Mouse (Mus musculus) adrenal gland, postnatal 25 days (tissue): ENCODE measurements around the gene Ahdc1. TPM values are rescaled to one million over a fixed set of nuclear protein-coding genes. Genes with fewer than 3 reads are reported as not detected.

ENCODE experiments used
- DNase-seq: peaks from one replicate; pipeline ENCODE4 v3.0.0; 2021; ENCODE audit warnings: mixed read lengths
- long read RNA-seq: library from polyadenylated mRNA; stranded (forward); transcript quantifications from one replicate; pipeline ENCODE4 v2.0.0, GENCODE M21; 2021
- total RNA-seq: library from RNA; stranded (reverse); gene quantifications from 2 replicates; pipeline ENCODE4 v1.2.3, GENCODE M21; 2021

The Ahdc1 gene
- total RNA-seq: 91.4 and 96.4 TPM in 2 replicates
- long read RNA-seq, partial matches to known transcripts: 8 of 12 reads
- long read RNA-seq, other reads (novel, unspliced or antisense): 3 of 12 reads

DNA sequence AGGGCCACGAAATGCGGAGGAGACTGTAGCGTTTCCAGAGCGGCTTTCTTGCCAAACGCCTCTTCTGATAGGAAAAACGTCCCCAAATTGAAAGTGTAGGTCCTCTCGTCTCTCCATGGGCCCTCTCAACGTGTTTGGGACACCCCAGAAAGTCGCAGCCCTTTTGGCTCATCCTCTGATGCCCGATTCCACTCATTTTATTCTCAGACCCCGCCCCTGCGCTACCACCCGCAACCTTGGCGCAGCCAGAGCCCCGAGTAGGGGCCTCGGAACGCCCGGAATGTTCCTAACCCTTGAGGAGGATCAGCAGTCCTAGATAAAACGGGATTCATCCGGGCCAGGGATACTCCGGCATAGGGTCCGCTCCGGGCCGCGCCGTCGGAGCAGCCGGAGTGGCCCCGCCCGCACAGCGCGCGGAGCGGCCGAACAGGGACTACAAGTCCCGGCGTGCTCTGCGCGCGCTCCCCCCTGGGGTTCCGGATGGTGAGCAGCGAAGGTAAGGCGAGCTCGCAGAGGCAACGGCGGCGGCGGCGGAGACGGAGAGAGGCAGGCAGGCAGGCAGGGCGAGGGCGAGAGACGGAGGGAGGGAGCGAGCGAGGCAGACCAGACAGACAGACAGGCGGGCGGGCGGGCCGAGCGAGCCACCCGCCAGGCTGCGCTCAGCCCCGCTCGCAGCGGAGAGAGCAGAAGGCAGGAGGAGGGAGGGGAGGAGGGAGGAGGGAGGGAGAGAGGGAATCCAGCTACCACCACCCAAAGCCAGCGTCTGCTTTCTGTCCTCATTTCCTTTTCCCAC is at the start of gene Ahdc1:
TSS of gene Ahdc1 (plus strand) at position 233 of the 793 bp plus-strand sequence.
- DNase-seq: peak; percentile 94

DNA sequence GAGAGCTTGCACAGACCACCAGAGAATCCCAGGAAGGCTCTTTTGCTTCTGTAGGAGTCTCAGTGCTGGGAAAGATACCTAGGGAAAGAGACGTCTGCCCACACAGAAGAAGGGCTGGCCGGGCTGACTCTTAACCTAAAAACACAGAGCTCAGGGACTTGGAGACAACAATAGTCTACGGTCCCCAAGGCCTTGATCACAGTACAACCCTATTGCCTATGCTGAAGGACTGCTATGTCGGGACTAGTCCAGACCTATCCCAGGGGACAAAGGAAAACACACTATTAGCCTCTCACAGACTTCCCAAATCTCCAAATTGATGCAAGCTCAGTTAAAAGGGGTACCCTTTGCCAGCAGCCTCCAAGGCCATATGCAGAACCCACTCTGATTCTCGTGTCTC is 49.2 kb upstream of the Ahdc1 start:
- DNase-seq: no peak

GRCm38 (mm10) chr4:132962628-132963027 is 48.4 kb upstream of the Ahdc1 start:
- no peak for DNase-seq

- no peak for DNase-seq
Observed at GRCm38 (mm10) chr4:132963436-132963835, 47.6 kb upstream of the Ahdc1 start.

DNA sequence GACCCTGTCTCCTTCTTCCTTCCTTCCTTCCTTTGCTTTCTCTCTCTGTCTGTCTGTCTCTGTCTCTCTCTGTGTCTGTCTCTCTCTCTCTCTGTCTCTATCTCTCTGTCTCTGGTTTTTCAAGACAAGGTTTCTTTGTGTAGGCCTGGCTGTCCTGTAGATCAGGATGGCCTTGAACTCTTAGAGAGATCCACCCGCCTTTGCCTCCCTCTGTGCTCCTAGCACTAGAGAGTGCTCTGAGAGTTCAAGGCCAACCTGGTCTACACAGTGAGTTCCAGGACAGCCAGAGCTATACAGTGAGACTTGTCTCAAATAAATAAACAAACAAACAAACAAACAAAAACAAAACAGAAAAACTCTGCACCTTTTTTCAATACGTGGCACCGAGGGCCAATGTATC is 47.0 kb upstream of the Ahdc1 start:
- no peak for DNase-seq

DNA sequence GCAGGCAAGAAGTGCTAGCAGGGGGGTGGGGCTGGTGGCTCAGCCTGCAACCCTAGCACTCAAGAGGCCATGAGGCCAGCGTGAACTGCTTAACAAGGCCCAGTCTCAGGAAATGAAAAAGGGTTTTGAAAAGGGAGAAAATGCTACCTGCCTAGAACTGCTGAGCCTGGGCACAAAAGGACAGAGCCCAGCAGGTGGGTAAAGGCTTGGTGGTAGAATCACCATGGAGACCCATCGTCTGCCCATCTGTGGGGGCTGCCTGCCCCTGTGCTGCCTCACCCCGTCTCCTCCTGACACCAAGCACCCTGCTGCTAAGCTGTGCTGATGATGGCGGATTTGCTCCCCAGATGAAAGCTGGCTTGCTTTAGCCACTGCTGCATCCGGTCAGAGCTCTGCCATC is 46.6 kb upstream of the Ahdc1 start:
- no peak for DNase-seq

DNA sequence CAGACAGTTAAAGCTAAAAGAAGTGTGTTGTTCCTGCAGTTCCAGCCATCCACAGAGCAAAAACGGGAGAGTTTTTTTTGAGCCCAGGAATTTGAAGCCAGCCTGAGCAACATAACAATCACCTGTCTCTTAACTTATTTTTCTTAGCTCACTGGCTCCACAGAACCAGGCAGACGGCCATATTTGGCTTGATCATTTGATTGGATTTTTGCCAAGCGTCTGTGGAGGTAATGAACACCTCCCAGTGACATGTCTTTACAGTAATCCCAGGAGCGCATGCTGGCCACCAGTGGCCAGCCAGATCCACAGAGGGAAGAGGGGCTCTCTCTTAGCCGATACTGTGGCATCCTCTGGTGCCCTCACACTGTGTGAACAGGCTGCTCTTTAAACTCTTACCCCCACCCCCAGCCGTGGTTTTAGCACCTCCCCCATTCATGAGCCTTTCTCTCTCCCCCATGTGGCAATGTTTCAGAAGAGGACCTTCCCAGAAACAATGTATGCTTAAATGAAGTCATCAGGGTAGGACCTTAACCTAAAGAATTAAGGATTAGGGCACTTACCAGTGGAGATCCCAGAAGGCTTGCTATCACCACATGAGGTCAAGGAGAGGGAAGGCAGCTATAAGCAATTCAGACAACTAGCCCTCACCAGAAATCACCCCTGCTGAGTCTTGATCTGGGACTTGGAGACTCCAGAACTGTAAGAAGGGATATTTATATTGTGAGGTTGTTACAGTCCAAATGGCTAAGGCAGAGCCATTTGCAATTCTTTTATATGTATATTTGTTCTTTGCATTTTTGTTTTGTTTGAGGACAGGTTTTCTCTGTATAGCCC is 42.7 kb upstream of the Ahdc1 start:
- no peak for DNase-seq

GRCm38 (mm10) chr4:132971601-132972000 is 39.5 kb upstream of the Ahdc1 start:
- DNase-seq: no peak

- DNase-seq: no peak
Observed at GRCm38 (mm10) chr4:132972101-132972500, 39.0 kb upstream of the Ahdc1 start.

DNA sequence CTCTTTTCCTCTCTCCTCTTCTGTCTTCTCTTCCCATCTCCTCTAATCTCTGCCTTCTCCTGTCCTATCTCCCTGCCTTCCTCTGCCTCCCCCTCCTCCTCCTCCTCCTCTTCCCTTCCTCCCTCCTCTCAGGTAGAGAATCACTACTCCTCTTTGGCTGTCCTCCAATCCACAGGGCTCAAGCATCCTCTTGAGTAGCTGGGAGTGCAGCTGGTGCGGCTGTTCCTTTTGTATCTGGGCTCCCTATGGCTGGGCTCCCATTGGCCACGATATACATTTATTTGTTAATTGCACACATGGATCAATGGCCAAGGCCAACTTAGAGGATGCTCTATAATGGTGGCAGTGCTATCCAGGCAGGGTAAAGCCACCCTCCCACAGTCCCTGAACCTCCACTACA is 38.5 kb upstream of the Ahdc1 start:
- DNase-seq: no peak

GRCm38 (mm10) chr4:132973186-132973585 is 37.9 kb upstream of the Ahdc1 start:
- no peak for DNase-seq

- DNase-seq: no peak
Observed at GRCm38 (mm10) chr4:132973814-132974398, 37.2 kb upstream of the Ahdc1 start, which contains the start of gene Fgr. Fgr (plus strand) TSS chr4:132974095.

GRCm38 (mm10) chr4:132974904-132975303 is 36.2 kb upstream of the Ahdc1 start:
- DNase-seq: peak; percentile 84

- no peak for DNase-seq
Observed at GRCm38 (mm10) chr4:132975791-132976190, 35.3 kb upstream of the Ahdc1 start.

GRCm38 (mm10) chr4:132976729-132977128 is 34.3 kb upstream of the Ahdc1 start:
- DNase-seq: no peak

- DNase-seq: no peak
Observed at GRCm38 (mm10) chr4:132977597-132977996, 33.5 kb upstream of the Ahdc1 start.

- no peak for DNase-seq
Observed at GRCm38 (mm10) chr4:132979186-132979585, 31.9 kb upstream of the Ahdc1 start.

DNA sequence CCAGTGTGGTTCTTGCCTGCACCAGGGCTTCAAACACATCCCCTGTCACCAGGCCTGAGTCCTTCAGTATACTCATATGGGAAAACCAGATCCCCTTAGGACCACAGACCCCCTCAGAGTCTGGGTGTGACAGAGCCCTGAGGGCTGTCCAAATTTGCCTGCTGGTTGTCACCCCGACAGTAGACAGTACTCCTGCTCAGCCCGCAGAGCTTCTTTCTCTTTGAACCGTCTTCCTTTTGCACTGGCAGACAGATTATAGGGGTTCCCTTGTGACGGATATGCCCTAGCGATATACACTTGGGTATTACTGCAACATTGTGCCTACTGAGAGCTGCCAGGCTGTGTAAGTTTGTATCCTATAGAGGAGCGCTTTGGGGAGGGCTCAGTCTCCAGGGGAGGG is 29.4 kb upstream of the Ahdc1 start:
- no peak for DNase-seq

DNA sequence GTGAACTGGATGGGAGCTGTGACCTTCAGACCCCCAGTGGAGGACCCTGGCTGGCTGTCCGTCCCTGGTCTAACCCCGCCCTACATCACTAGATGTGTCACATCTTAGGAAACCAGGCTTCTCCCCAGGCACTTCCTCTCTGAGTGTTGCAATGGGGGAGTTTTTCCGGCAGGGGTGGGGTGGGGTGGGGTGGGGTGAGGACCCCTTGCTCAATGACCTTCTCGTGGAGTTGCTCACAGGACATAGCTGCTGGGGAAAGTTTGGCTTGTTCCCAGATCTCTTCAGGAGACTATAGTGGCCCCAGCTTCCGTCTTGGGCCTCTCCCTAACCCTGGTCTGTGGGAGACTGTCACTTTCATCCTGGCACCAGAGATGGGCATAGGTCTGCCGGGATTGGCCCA is 28.1 kb upstream of the Ahdc1 start:
- no peak for DNase-seq

GRCm38 (mm10) chr4:132983664-132984512 is 27.2 kb upstream of the Ahdc1 start:
- no peak for DNase-seq

DNA sequence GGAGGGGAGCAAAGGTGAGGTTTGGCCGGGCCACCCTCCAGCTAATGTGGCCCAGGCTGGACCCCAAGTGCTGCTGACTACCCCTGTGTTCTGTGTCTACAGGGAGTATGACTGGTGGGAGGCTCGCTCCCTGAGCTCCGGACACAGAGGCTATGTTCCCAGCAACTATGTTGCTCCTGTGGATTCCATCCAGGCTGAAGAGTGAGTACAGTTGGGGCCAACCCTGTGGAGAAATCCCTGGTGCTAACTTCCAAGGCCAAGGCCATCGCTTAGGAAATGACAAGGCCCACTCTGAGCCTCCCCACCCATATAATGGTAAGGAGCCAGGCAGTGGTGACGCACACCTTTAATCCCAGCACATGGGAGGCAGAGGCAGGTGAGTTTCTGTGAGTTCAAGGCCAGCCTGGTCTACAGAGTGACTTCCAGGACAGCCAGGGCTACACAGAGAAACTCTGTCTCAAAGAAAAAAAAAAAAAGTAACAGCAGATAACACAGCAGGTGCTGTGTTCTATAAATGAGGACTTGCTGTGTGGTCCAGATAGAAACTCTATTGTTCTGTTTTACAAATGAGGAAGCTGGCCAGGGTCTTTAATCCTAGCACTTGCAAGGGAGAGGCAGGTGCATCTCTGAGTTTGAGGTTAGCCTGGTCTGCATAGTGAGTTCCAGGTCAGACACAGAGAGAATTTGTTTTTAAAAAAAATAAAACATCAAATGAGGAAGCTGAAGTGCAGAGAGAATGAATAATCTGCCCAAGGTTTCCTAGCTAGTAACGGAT is 22.3 kb upstream of the Ahdc1 start:
- DNase-seq: no peak
